13 mouse cellular contexts compared by ENCODE assay signal in the genomic region with DNA sequence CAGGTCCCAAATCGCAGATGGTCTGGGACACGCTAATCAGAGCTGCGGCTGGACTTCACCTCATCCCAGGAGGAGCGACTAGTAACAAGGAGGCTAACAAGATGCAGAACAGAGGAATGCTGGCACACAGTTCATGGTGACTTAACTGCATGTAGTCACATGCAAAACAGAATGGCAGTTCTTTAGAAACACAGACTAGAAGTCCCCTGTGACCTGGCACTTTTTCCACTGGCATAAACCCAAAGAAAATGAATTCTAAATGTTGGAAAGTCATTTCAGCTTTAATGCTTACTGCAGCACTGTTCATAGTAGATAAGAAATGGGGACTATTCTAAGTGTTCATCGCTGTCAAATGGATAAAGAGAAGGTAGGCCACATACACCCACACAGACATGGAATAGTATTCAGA. TPM values are rescaled to one million over a fixed set of nuclear protein-coding genes. Genes with fewer than 3 reads are reported as not detected.
DNase-seq lines count a peak whose midpoint lies in the region; ATAC-seq lines count a peak whose summit lies in the region.
"Had no signal": no experiment of that assay in that cellular context is flagged by ENCODE, and none has a peak within 500 bp of the region (broad histone marks: within the 10 kb centered on the region; RNA-seq: fewer than 3 reads in every experiment).

No protein-coding gene starts in this region.

- ATAC-seq in hindbrain, embryonic 11.5 days (ENCODE audit: low FRiP score): peak; percentile 66; the same call in 1 of the 2 replicates
- peak; percentile 44; the same call in 1 of the 2 replicates for ATAC-seq in neural tube, embryonic 12.5 days (ENCODE audit: low FRiP score, low read depth)
- 0 out of 2 replicates have a peak, but pooled peaks have one; percentile 48 for ATAC-seq in hindbrain, embryonic 16.5 days
- ATAC-seq: CD4-positive, CD25-positive, alpha-beta regulatory T cell, adult 4 months had no signal

- no peak for DNase-seq in hindbrain, embryonic 11.5 days (ENCODE audit: low spot score)
- no peak for DNase-seq in hindbrain, embryonic 10.5 days (ENCODE audit: low spot score)
- DNase-seq in neural tube, embryonic 10.5 days (ENCODE audit: extremely low spot score, low spot score): no peak
- no peak for DNase-seq in cerebellum, postnatal 25 days
- DNase-seq in thymus, postnatal 10 days (ENCODE audit: low spot score in 2 of 2): no peak
- DNase-seq: gastrocnemius, adult 2 months; heart, postnatal 4 days had no signal

- H3K27ac ChIP-seq in hindbrain, embryonic 11.5 days (ENCODE audit: low read depth, low read length): no peak overlapping the region
- no peak overlapping the region for H3K27ac ChIP-seq in hindbrain, embryonic 10.5 days
- no peak overlapping the region for H3K27ac ChIP-seq in neural tube, embryonic 12.5 days
- H3K27ac ChIP-seq in hindbrain, embryonic 16.5 days (ENCODE audit: low read depth, low read length): no peak overlapping the region
- H3K27ac ChIP-seq: gastrocnemius, adult 2 months; limb, embryonic 12.5 days; lung, embryonic 15.5 days had no signal

- no peak overlapping the region for H3K9ac ChIP-seq in hindbrain, embryonic 11.5 days (ENCODE audit: low read depth, low read length)
- no peak overlapping the region for H3K9ac ChIP-seq in neural tube, embryonic 12.5 days
- no peak overlapping the region for H3K9ac ChIP-seq in hindbrain, embryonic 16.5 days (ENCODE audit: low read depth, low read length)
- H3K9ac ChIP-seq: limb, embryonic 12.5 days; lung, embryonic 15.5 days had no signal

- no peaks in the 10 kb centered on the region for H3K9me3 ChIP-seq in hindbrain, embryonic 11.5 days (ENCODE audit: control insufficient read depth, low read length)
- H3K9me3 ChIP-seq in hindbrain, embryonic 10.5 days: no peaks in the 10 kb centered on the region
- H3K9me3 ChIP-seq in neural tube, embryonic 12.5 days: no peaks in the 10 kb centered on the region
- no peaks in the 10 kb centered on the region for H3K9me3 ChIP-seq in hindbrain, embryonic 16.5 days (ENCODE audit: control insufficient read depth, low read length)
- H3K9me3 ChIP-seq: limb, embryonic 12.5 days; lung, embryonic 15.5 days had no signal

- 34% methylated on average over 5 of the region's 5 CpGs for WGBS in hindbrain, embryonic 11.5 days
- WGBS in hindbrain, embryonic 10.5 days: 40% methylated on average over 5 of the region's 5 CpGs
- 39% methylated on average over 5 of the region's 5 CpGs for WGBS in neural tube, embryonic 12.5 days
- WGBS in hindbrain, embryonic 16.5 days: 28% methylated on average over 5 of the region's 5 CpGs

- no peaks in the 10 kb centered on the region for H3K36me3 ChIP-seq in hindbrain, embryonic 11.5 days (ENCODE audit: control insufficient read depth, insufficient read depth, low read length)
- no peaks in the 10 kb centered on the region for H3K36me3 ChIP-seq in hindbrain, embryonic 10.5 days
- no peaks in the 10 kb centered on the region for H3K36me3 ChIP-seq in neural tube, embryonic 12.5 days
- no peaks in the 10 kb centered on the region for H3K36me3 ChIP-seq in hindbrain, embryonic 16.5 days (ENCODE audit: control insufficient read depth, insufficient read depth, low read length)
- H3K36me3 ChIP-seq: limb, embryonic 12.5 days; lung, embryonic 15.5 days had no signal

- no peaks in the 10 kb centered on the region for H3K27me3 ChIP-seq in hindbrain, embryonic 11.5 days (ENCODE audit: control insufficient read depth, insufficient read depth, low read length)
- no peaks in the 10 kb centered on the region for H3K27me3 ChIP-seq in hindbrain, embryonic 10.5 days (ENCODE audit: insufficient read depth, poor library complexity, severe bottlenecking)
- H3K27me3 ChIP-seq in neural tube, embryonic 12.5 days (replicated peaks): no peaks in the 10 kb centered on the region
- no peaks in the 10 kb centered on the region for H3K27me3 ChIP-seq in hindbrain, embryonic 16.5 days (replicated peaks; ENCODE audit: control insufficient read depth, insufficient read depth, low read length)
- H3K27me3 ChIP-seq: limb, embryonic 12.5 days; lung, embryonic 15.5 days had no signal

- no peaks in the 10 kb centered on the region for H3K4me1 ChIP-seq in hindbrain, embryonic 11.5 days (replicated peaks; ENCODE audit: control insufficient read depth, insufficient read depth, low read length)
- peaks cover 5% of the 10 kb centered on the region for H3K4me1 ChIP-seq in hindbrain, embryonic 10.5 days (replicated peaks)
- H3K4me1 ChIP-seq in neural tube, embryonic 12.5 days: 0 out of 2 replicates have a peak, but pooled peaks cover 7% of the 10 kb centered on the region
- no peaks in the 10 kb centered on the region for H3K4me1 ChIP-seq in hindbrain, embryonic 16.5 days (ENCODE audit: control insufficient read depth, insufficient read depth, low read depth, low read length)

- H3K4me2 ChIP-seq in hindbrain, embryonic 11.5 days (replicated peaks; ENCODE audit: low read depth, low read length): no peak overlapping the region
- no peak overlapping the region for H3K4me2 ChIP-seq in neural tube, embryonic 12.5 days (replicated peaks)
- H3K4me2 ChIP-seq in hindbrain, embryonic 16.5 days (ENCODE audit: low read length): no peak overlapping the region
- H3K4me2 ChIP-seq: limb, embryonic 12.5 days; lung, embryonic 15.5 days had no signal

- no peak overlapping the region for H3K4me3 ChIP-seq in hindbrain, embryonic 11.5 days (ENCODE audit: low read depth, low read length)
- no peak overlapping the region for H3K4me3 ChIP-seq in hindbrain, embryonic 10.5 days
- no peak overlapping the region for H3K4me3 ChIP-seq in neural tube, embryonic 12.5 days
- no peak overlapping the region for H3K4me3 ChIP-seq in hindbrain, embryonic 16.5 days (ENCODE audit: low read length)
- H3K4me3 ChIP-seq: erythroblast, embryonic 14.5 days; gastrocnemius, adult 2 months; limb, embryonic 12.5 days; lung, embryonic 15.5 days had no signal

RNA-seq across cellular contexts. Expression of a gene that starts 11.1 kb away (rescaled TPM):
- 10.1 and 11.5 TPM in 2 replicates for polyA plus RNA-seq in hindbrain, embryonic 11.5 days (2014; fragmentation: Nextera tagmentation; extraction: Ambion mirVana)
- polyA plus RNA-seq in hindbrain, embryonic 10.5 days (2016; fragmentation: Nextera tagmentation; extraction: Ambion mirVana): 0.54 and 3.2 TPM in 2 replicates
- 32.7 and 33.6 TPM in 2 replicates for polyA plus RNA-seq in neural tube, embryonic 12.5 days (2016; fragmentation: Nextera tagmentation; extraction: Ambion mirVana)
- 9.4 and 10.7 TPM in 2 replicates for polyA plus RNA-seq in hindbrain, embryonic 16.5 days (2015; fragmentation: Nextera tagmentation; extraction: Ambion mirVana)
- polyA plus RNA-seq: CD4-positive, CD25-positive, alpha-beta regulatory T cell, adult 4 months; erythroblast, embryonic 14.5 days had no signal

RNA-seq across cellular contexts. Expression of a gene that starts 37.5 kb away (rescaled TPM):
- 0.14 TPM in 1 of 2 replicates, not detected in the other for polyA plus RNA-seq in hindbrain, embryonic 11.5 days (2014; fragmentation: Nextera tagmentation; extraction: Ambion mirVana)
- not detected in 2 replicates for polyA plus RNA-seq in hindbrain, embryonic 10.5 days (2016; fragmentation: Nextera tagmentation; extraction: Ambion mirVana)
- polyA plus RNA-seq in neural tube, embryonic 12.5 days (2016; fragmentation: Nextera tagmentation; extraction: Ambion mirVana): 0.11 TPM in 1 of 2 replicates, not detected in the other
- 0.32 and 0.39 TPM in 2 replicates for polyA plus RNA-seq in hindbrain, embryonic 16.5 days (2015; fragmentation: Nextera tagmentation; extraction: Ambion mirVana)
- polyA plus RNA-seq: CD4-positive, CD25-positive, alpha-beta regulatory T cell, adult 4 months; erythroblast, embryonic 14.5 days had no signal
